Mouse (Mus musculus): ENCODE results near the gene Itga2b.

Gene Itga2b

GRCm38 (mm10) chr11:102435754-102436470, 34.0 kb downstream of the Itga2b start:
- DNase-seq (ENCODE audit: low spot score), result no peak

- no peak for DNase-seq (ENCODE audit: low spot score)
Observed at GRCm38 (mm10) chr11:102434816-102435705, 34.9 kb downstream of the Itga2b start.

GRCm38 (mm10) chr11:102434406-102434805, 35.5 kb downstream of the Itga2b start:
- DNase-seq (ENCODE audit: low spot score), result peak; percentile 78

- no peak for DNase-seq (ENCODE audit: low spot score)
Observed at GRCm38 (mm10) chr11:102433866-102434265, 36.1 kb downstream of the Itga2b start.

GRCm38 (mm10) chr11:102432896-102433295, 37.0 kb downstream of the Itga2b start:
- peak; percentile 46 for DNase-seq (ENCODE audit: low spot score)

- no peak for DNase-seq (ENCODE audit: low spot score)
Observed at GRCm38 (mm10) chr11:102432115-102432843, 37.6 kb downstream of the Itga2b start.

- DNase-seq (ENCODE audit: low spot score), result no peak
Observed at GRCm38 (mm10) chr11:102431728-102432114, 38.2 kb downstream of the Itga2b start.

- DNase-seq (ENCODE audit: low spot score), result peak; percentile 71
Observed at GRCm38 (mm10) chr11:102431018-102431645, 38.8 kb downstream of the Itga2b start.

- peak; percentile 85 for DNase-seq (ENCODE audit: low spot score)
Observed at GRCm38 (mm10) chr11:102430121-102431017, 39.6 kb downstream of the Itga2b start, which contains the start of gene Grn. Grn (plus strand) TSS chr11:102430315.

- no peak for DNase-seq (ENCODE audit: low spot score)
Observed at GRCm38 (mm10) chr11:102429551-102429950, 40.4 kb downstream of the Itga2b start.

GRCm38 (mm10) chr11:102428981-102429540, 40.9 kb downstream of the Itga2b start:
- no peak for DNase-seq (ENCODE audit: low spot score)

GRCm38 (mm10) chr11:102425555-102426316, 44.2 kb downstream of the Itga2b start:
- no peak for DNase-seq (ENCODE audit: low spot score)

GRCm38 (mm10) chr11:102424666-102425065, 45.3 kb downstream of the Itga2b start:
- no peak for DNase-seq (ENCODE audit: low spot score)

GRCm38 (mm10) chr11:102421559-102421958, 48.4 kb downstream of the Itga2b start:
- DNase-seq (ENCODE audit: low spot score), result no peak

GRCm38 (mm10) chr11:102418887-102419286, 51.0 kb downstream of the Itga2b start:
- no peak for DNase-seq (ENCODE audit: low spot score)

- DNase-seq (ENCODE audit: low spot score), result no peak
Observed at GRCm38 (mm10) chr11:102417160-102417559, 52.8 kb downstream of the Itga2b start.

GRCm38 (mm10) chr11:102415034-102415802, 54.7 kb downstream of the Itga2b start:
- no peak for DNase-seq (ENCODE audit: low spot score)

GRCm38 (mm10) chr11:102413059-102413458, 56.9 kb downstream of the Itga2b start:
- DNase-seq (ENCODE audit: low spot score), result no peak

GRCm38 (mm10) chr11:102411704-102412103, 58.2 kb downstream of the Itga2b start:
- DNase-seq (ENCODE audit: low spot score), result peak; percentile 87

All from ovary, postnatal 36 days (tissue).